Comparison of ENCODE assay signal across 29 mouse cellular contexts in genomic region chr11:74850998-74851661, GRCm38 (mm10). TPM values are rescaled to one million over a fixed set of nuclear protein-coding genes. Genes with fewer than 3 reads are reported as not detected.
DNase-seq lines count a peak whose midpoint lies in the region; ATAC-seq and TF ChIP-seq lines count a peak whose summit lies in the region.
"Had no signal": no experiment of that assay in that cellular context is flagged by ENCODE, and none has a peak within 500 bp of the region (broad histone marks: within the 10 kb centered on the region; RNA-seq: fewer than 3 reads in every experiment).

No protein-coding gene starts in this region.

- peak overlapping the region; percentile 32; the same call in 1 of the 2 replicates for H3K27ac ChIP-seq in left cerebral cortex, adult 2 months
- H3K27ac ChIP-seq in kidney, embryonic 16.5 days (ENCODE audit: low read length): peak overlapping the region; percentile 69
- H3K27ac ChIP-seq: hindbrain, embryonic 12.5 days; liver, embryonic 14.5 days; lung, embryonic 15.5 days; neural tube, embryonic 13.5 days had no signal

- no peak overlapping the region for H3K4me3 ChIP-seq in left cerebral cortex, adult 2 months
- no peak overlapping the region for H3K4me3 ChIP-seq in kidney, embryonic 16.5 days (ENCODE audit: low read length)
- H3K4me3 ChIP-seq: forebrain, embryonic 10.5 days; hindbrain, embryonic 12.5 days; lung, embryonic 15.5 days; megakaryocyte, embryonic 14.5 days; myocyte; neural tube, embryonic 13.5 days had no signal

- intact Hi-C loops in left cerebral cortex, adult 2 months (cut with DNase I): no loop called here
- intact Hi-C loops in left cerebral cortex, postnatal 10 days (cut with DNase I): no loop called here

- H3K4me1 ChIP-seq in kidney, embryonic 16.5 days (ENCODE audit: insufficient read depth, low read length): peaks cover 33% of the 10 kb centered on the region

- WGBS in kidney, embryonic 16.5 days: 65% methylated on average over 14 of the region's 14 CpGs

- 0 out of 2 replicates have a peak, but pooled peaks cover 11% of the 10 kb centered on the region for H3K36me3 ChIP-seq in kidney, embryonic 16.5 days (ENCODE audit: insufficient read depth, low read length)
- H3K36me3 ChIP-seq: lung, embryonic 15.5 days had no signal

- DNase-seq in left cerebral cortex, adult 2 months (ENCODE audit: extremely low spot score in 1 of 2, low spot score in 2 of 2): no peak
- DNase-seq in left cerebral cortex, postnatal 10 days (ENCODE audit: extremely low spot score in 1 of 2, low spot score in 2 of 2): no peak
- DNase-seq in kidney, adult 18-20 months: peak; percentile 70
- peak; percentile 47 to 65 for DNase-seq in kidney, postnatal 4 days
- no peak for DNase-seq in urinary bladder, postnatal 10 days (ENCODE audit: low spot score)
- no peak for DNase-seq in testis, postnatal 14 days (ENCODE audit: low spot score)
- DNase-seq: adrenal gland, postnatal 10 days; B cell, adult 2 months; cerebellum, adult 2 months; cerebellum, postnatal 25 days; forebrain, postnatal 0 days; gastrocnemius, postnatal 36 days; lung, postnatal 36 days; midbrain, embryonic 14.5 days; right cerebral cortex, adult 18-20 months; right cerebral cortex, postnatal 4 days; thymus, postnatal 25 days had no signal

- H3K27me3 ChIP-seq in kidney, embryonic 16.5 days (ENCODE audit: insufficient read depth, low read length): no peaks in the 10 kb centered on the region
- H3K27me3 ChIP-seq: CH12.LX; hindbrain, embryonic 12.5 days; lung, embryonic 15.5 days; megakaryocyte, embryonic 14.5 days; neural tube, embryonic 13.5 days; Patski had no signal

- ATAC-seq in kidney, embryonic 16.5 days (ENCODE audit: low FRiP score, low TSS enrichment): peak; percentile 55
- ATAC-seq: forebrain, postnatal 0 days; inflammation-experienced regulatory T-cells, adult 6 months; Patski had no signal

- H3K4me2 ChIP-seq in kidney, embryonic 16.5 days (replicated peaks; ENCODE audit: low read depth, low read length): no peak overlapping the region
- H3K4me2 ChIP-seq: hindbrain, embryonic 12.5 days; lung, embryonic 15.5 days; neural tube, embryonic 13.5 days had no signal

- H3K9ac ChIP-seq in kidney, embryonic 16.5 days (replicated peaks; ENCODE audit: low read length): 0 out of 2 replicates have a peak overlapping the region, but pooled peaks have one; percentile 22
- H3K9ac ChIP-seq: forebrain, postnatal 0 days; hindbrain, embryonic 12.5 days; liver, embryonic 14.5 days; lung, embryonic 15.5 days; neural tube, embryonic 13.5 days had no signal

- no peaks in the 10 kb centered on the region for H3K9me3 ChIP-seq in kidney, embryonic 16.5 days (ENCODE audit: low read length)
- H3K9me3 ChIP-seq: forebrain, embryonic 10.5 days; G1E; hindbrain, embryonic 12.5 days; lung, embryonic 15.5 days; megakaryocyte, embryonic 14.5 days; neural tube, embryonic 13.5 days had no signal

- TF ChIP-seq CTCF in left cerebral cortex, adult 2 months (IDR thresholded peaks at IDR 0.05): no peak

RNA-seq across cellular contexts. Expression of gene Mnt, which starts 20.4 kb away (rescaled TPM):
- 10 to 100 TPM; 32.4 to 37.3 TPM for total RNA-seq in left cerebral cortex, adult 2 months (2021)
- total RNA-seq in left cerebral cortex, postnatal 10 days (2021): 10 to 100 TPM; 33.5 to 34.9 TPM
- 4.7 and 4.8 TPM in 2 replicates for polyA plus RNA-seq in kidney, embryonic 16.5 days (2015; fragmentation: Nextera tagmentation; extraction: Ambion mirVana)

RNA-seq across cellular contexts. Expression of gene Sgsm2, which starts 45.7 kb away (rescaled TPM):
- total RNA-seq in left cerebral cortex, adult 2 months (2021): 10 to 100 TPM; 83.1 to 94.5 TPM
- 10 to 100 TPM; 60.5 to 65.2 TPM for total RNA-seq in left cerebral cortex, postnatal 10 days (2021)
- 6.6 and 7.1 TPM in 2 replicates for polyA plus RNA-seq in kidney, embryonic 16.5 days (2015; fragmentation: Nextera tagmentation; extraction: Ambion mirVana)

RNA-seq across cellular contexts. Expression of gene Tsr1, which starts 46.7 kb away (rescaled TPM):
- total RNA-seq in left cerebral cortex, adult 2 months (2021): 10 to 100 TPM; 28.2 to 34.0 TPM
- 10 to 100 TPM; 36.4 to 38.5 TPM for total RNA-seq in left cerebral cortex, postnatal 10 days (2021)
- 50.1 and 50.8 TPM in 2 replicates for polyA plus RNA-seq in kidney, embryonic 16.5 days (2015; fragmentation: Nextera tagmentation; extraction: Ambion mirVana)

Comparison
In these comparisons a context has a peak if more than half of its experiments do, and no peak if none do; other contexts are left out.
1. DNase-seq: peak in kidney, adult 18-20 months (single experiment) and kidney, postnatal 4 days (2 of 2); none in left cerebral cortex, adult 2 months (0 of 2), left cerebral cortex, postnatal 10 days (0 of 2), urinary bladder, postnatal 10 days (single experiment) and testis, postnatal 14 days (single experiment).